ENCODE assay signal across 9 mouse cellular contexts in the genomic region with DNA sequence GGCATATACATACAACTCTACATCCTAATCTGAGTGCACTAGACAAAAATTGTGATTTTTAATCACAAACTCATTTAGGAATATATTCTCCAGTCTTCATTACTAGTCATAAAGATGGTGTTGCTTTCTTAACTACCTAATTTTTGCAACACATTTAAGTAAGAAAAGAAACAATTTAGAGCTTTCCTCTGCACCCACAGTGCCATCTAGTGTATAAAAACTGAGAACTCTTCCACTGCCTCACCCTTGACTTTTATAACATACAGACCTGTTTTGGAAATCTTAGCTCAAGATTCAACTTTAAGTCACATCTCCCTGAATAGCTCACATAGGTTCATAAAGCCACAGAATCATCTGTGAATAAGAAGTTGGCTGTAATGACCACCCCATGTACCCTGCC.
DNase-seq lines count a peak whose midpoint lies in the region; TF ChIP-seq lines count a peak whose summit lies in the region.
"Had no signal": no experiment of that assay in that cellular context is flagged by ENCODE, and none has a peak within 500 bp of the region (broad histone marks: within the 10 kb centered on the region; RNA-seq: fewer than 3 reads in every experiment).

No protein-coding gene starts in this region.

- no peak overlapping the region for H3K4me3 ChIP-seq in heart, adult 2 months
- H3K4me3 ChIP-seq: heart, embryonic 12.5 days; myocyte had no signal

- no peak overlapping the region for H3K9ac ChIP-seq in heart, adult 2 months (ENCODE audit: low read depth, low read length)
- H3K9ac ChIP-seq: heart, embryonic 12.5 days had no signal

- H3K79me2 ChIP-seq in heart, adult 2 months (replicated peaks; ENCODE audit: control insufficient read depth, insufficient read depth, low read length): no peaks in the 10 kb centered on the region

- no peak for DNase-seq in heart, adult 2 months
- no peak for DNase-seq in heart, adult 18-20 months
- peak; percentile 2 to 9 for DNase-seq in left cerebral cortex, postnatal 14 days (ENCODE audit: low spot score in 2 of 2)
- no peak for DNase-seq in left cerebral cortex, adult 9 months (ENCODE audit: low spot score in 2 of 2)
- DNase-seq in Muller cell, postnatal 12 days (ENCODE audit: inconsistent ontology term): peak; percentile 22
- peak; percentile 3 for DNase-seq in fibroblast of lung, adult 2 months (ENCODE audit: low read depth)
- no peak for DNase-seq in spleen, postnatal 10 days (ENCODE audit: low spot score in 2 of 2)

- H3K36me3 ChIP-seq in heart, adult 2 months (ENCODE audit: control insufficient read depth, insufficient read depth, low read length): no peaks in the 10 kb centered on the region
- H3K36me3 ChIP-seq: heart, embryonic 12.5 days had no signal

- peak; percentile 34 for TF ChIP-seq CTCF in heart, adult 2 months (IDR thresholded peaks at IDR 0.05)

- TF ChIP-seq POLR2A in heart, adult 2 months (IDR thresholded peaks at IDR 0.05; ENCODE audit: insufficient read depth, low read depth, low read length): no peak

- no peak overlapping the region for H3K27ac ChIP-seq in heart, adult 2 months

- no peaks in the 10 kb centered on the region for H3K4me1 ChIP-seq in heart, adult 2 months (ENCODE audit: control insufficient read depth, insufficient read depth, low read length)
- H3K4me1 ChIP-seq: heart, embryonic 12.5 days had no signal

- TF ChIP-seq EP300 in heart, adult 2 months (IDR thresholded peaks at IDR 0.05; ENCODE audit: insufficient read depth, low read depth, low read length): no peak

- intact Hi-C loops in heart, adult 2 months (cut with DNase I): no loop called here
- intact Hi-C loops in left cerebral cortex, postnatal 14 days (cut with DNase I): loop anchor here (5.0 kb wide), 1 partner anchor 325 kb away; no protein-coding TSS in a partner anchor

- no peaks in the 10 kb centered on the region for H3K27me3 ChIP-seq in heart, adult 2 months (ENCODE audit: control insufficient read depth, insufficient read depth, low read length)
- H3K27me3 ChIP-seq: heart, embryonic 12.5 days had no signal

Comparison
In these comparisons a context has a peak if more than half of its experiments do, and no peak if none do; other contexts are left out.
1. DNase-seq: peak in left cerebral cortex, postnatal 14 days (2 of 2), Muller cell, postnatal 12 days (single experiment) and fibroblast of lung, adult 2 months (single experiment); none in heart, adult 2 months (0 of 2), heart, adult 18-20 months (0 of 2), left cerebral cortex, adult 9 months (0 of 2) and spleen, postnatal 10 days (0 of 2).